Comparison of ENCODE assay signal across 8 mouse cellular contexts in the genomic region with DNA sequence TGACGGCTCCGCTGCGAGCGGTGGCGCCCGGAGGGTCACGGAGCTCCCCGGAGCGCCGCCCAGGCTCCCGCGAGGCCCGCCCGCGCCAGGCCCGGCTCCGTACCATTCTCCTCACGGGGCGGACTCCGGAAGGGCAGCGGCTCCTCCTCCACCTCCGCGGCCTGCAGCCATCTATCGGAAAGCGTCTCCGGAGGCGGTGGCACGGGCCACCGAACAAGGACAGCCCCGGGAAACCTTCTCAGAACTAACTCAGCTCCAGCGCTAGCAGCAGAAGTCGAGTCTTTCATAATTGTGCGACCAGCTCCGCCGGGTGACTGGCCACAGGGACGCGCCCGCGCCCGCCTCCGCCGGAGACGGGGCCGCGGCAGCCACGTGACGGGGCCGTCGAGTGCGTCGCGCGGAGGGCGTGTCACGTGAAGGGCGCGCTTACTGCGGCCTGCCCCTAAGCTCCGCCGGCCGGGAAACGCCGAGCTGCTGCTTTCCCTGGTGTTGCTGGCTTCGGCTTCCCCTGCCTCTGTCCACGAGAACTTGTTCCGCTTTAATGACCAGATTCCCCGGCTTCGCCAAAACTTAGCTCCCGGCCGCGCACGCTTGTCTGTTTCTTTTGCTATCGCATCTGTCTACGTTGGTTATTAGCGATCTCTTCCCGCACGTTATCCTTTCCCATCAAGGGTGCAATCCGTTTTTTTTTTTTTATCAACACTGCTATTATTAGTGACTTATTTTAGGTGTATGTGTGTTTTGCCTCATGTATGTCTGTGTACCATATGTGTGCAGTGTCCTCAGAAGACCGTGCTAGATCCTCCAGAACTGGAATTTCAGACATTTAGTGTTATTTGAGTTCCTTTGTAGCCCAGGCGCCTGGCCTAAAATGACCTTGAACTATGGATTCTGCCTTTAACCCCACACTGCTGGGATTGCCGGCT. TPM values are rescaled to one million over a fixed set of nuclear protein-coding genes. Genes with fewer than 3 reads are reported as not detected.
DNase-seq lines count a peak whose midpoint lies in the region; ATAC-seq and TF ChIP-seq lines count a peak whose summit lies in the region.

A gene (minus strand): TSS at position 360 of the 926 bp plus-strand sequence.

- peak within 1 kb of the TSS; percentile 80 to 92 for H3K4me3 ChIP-seq in MEL (ENCODE audit: control insufficient read depth in 1 of 2, insufficient read depth in 1 of 2, low read depth in 2 of 2, low read length in 2 of 2)
- H3K4me3 ChIP-seq in cerebellum, adult 2 months (replicated peaks; ENCODE audit: insufficient read depth, low read depth, low read length): peak within 1 kb of the TSS; percentile 95
- peak within 1 kb of the TSS; percentile 73 for H3K4me3 ChIP-seq in forebrain, postnatal 0 days (ENCODE audit: low read depth, low read length)
- H3K4me3 ChIP-seq in lung, embryonic 15.5 days: peak within 1 kb of the TSS; percentile 67

- peak; percentile 97 for DNase-seq in MEL (ENCODE audit: low read depth, low spot score)
- DNase-seq in cerebellum, adult 2 months: peak; percentile 92 to 93
- DNase-seq in forebrain, postnatal 0 days: peak; percentile 96
- DNase-seq in heart, postnatal 4 days: peak; percentile 94
- DNase-seq in layer of hippocampus, adult 8-10 months (ENCODE audit: low spot score in 2 of 2): peak; percentile 88
- DNase-seq in ovary, adult 18-20 months (ENCODE audit: low spot score): peak; percentile 89
- DNase-seq in thymus, postnatal 0 days (ENCODE audit: low spot score): peak; percentile 90

- peak within 1 kb of the TSS; percentile 95 for H3K9ac ChIP-seq in MEL (ENCODE audit: control insufficient read depth, low read depth, low read length, poor library complexity, severe bottlenecking)
- peak within 1 kb of the TSS; percentile 83 for H3K9ac ChIP-seq in forebrain, postnatal 0 days
- peak within 1 kb of the TSS; percentile 80 for H3K9ac ChIP-seq in lung, embryonic 15.5 days

- no peaks in the 10 kb centered on the region for H3K9me3 ChIP-seq in MEL (replicated peaks; ENCODE audit: insufficient read depth, low read length)
- H3K9me3 ChIP-seq in forebrain, postnatal 0 days (ENCODE audit: low read length): no peaks in the 10 kb centered on the region
- no peaks in the 10 kb centered on the region for H3K9me3 ChIP-seq in lung, embryonic 15.5 days

- H3K4me2 ChIP-seq in forebrain, postnatal 0 days (ENCODE audit: low read depth): peak within 1 kb of the TSS; percentile 69
- H3K4me2 ChIP-seq in lung, embryonic 15.5 days: peak within 1 kb of the TSS; percentile 62

- H3K79me2 ChIP-seq in MEL (ENCODE audit: control insufficient read depth, insufficient read depth, low read length, poor library complexity): peaks cover 33% of the 10 kb centered on the region

- ATAC-seq in forebrain, postnatal 0 days: peak; percentile 99
- ATAC-seq in lung, embryonic 15.5 days (ENCODE audit: borderline replicate concordance, extremely low read depth, low FRiP score, low TSS enrichment): peak; percentile 99

- H3K36me3 ChIP-seq in MEL (ENCODE audit: control insufficient read depth in 1 of 2, insufficient read depth in 2 of 2, low read length in 2 of 2): peaks cover 0 to 14% of the 10 kb centered on the region in 2 experiments; a peak in 2 of 4 replicates
- H3K36me3 ChIP-seq in forebrain, postnatal 0 days (ENCODE audit: insufficient read depth): no peaks in the 10 kb centered on the region
- H3K36me3 ChIP-seq in lung, embryonic 15.5 days: no peaks in the 10 kb centered on the region

- H3K27me3 ChIP-seq in MEL (ENCODE audit: control insufficient read depth in 1 of 2, insufficient read depth in 2 of 2, low read length in 2 of 2): no peaks in the 10 kb centered on the region
- H3K27me3 ChIP-seq in cerebellum, adult 2 months (ENCODE audit: control insufficient read depth, insufficient read depth, low read length): no peaks in the 10 kb centered on the region
- H3K27me3 ChIP-seq in forebrain, postnatal 0 days (ENCODE audit: insufficient read depth, low read length): no peaks in the 10 kb centered on the region
- no peaks in the 10 kb centered on the region for H3K27me3 ChIP-seq in lung, embryonic 15.5 days

- peak; percentile 92 to 93; a peak in 3 of 4 replicates for TF ChIP-seq POLR2A in MEL (IDR thresholded peaks at IDR 0.05; ENCODE audit: control insufficient read depth in 1 of 2, insufficient read depth in 1 of 2, low read depth in 1 of 2, low read length in 2 of 2, poor library complexity in 1 of 2)
- peak; percentile 89 for TF ChIP-seq POLR2A in cerebellum, adult 2 months (IDR thresholded peaks at IDR 0.05; ENCODE audit: borderline replicate concordance, insufficient read depth, low read length)

- WGBS in cerebellum, adult 2 months: under 1% methylated on average over 81 of the region's 81 CpGs
- under 1% methylated on average over 77 of the region's 81 CpGs for WGBS in forebrain, postnatal 0 days
- under 1% methylated on average over 81 of the region's 81 CpGs for WGBS in lung, embryonic 15.5 days

- no peak for TF ChIP-seq CTCF in MEL (IDR thresholded peaks at IDR 0.05 in 2 of 3, conservative IDR thresholded peaks at IDR 0.05 in 1 of 3; ENCODE audit: control insufficient read depth in 1 of 3, insufficient read depth in 1 of 3, low read depth in 2 of 3, low read length in 3 of 3, poor library complexity in 1 of 3, severe bottlenecking in 1 of 3)
- TF ChIP-seq CTCF in cerebellum, adult 2 months (IDR thresholded peaks at IDR 0.05; ENCODE audit: borderline replicate concordance, insufficient read depth, low read depth, low read length): no peak
- TF ChIP-seq CTCF in forebrain, postnatal 0 days (IDR thresholded peaks at IDR 0.05; ENCODE audit: low read depth): no peak

- TF ChIP-seq RAD21 in MEL (IDR thresholded peaks at IDR 0.05; ENCODE audit: low read depth, low read length): no peak

- peak within 1 kb of the TSS; percentile 97 for H3K27ac ChIP-seq in MEL (ENCODE audit: control insufficient read depth, low read depth, low read length)
- peak within 1 kb of the TSS; percentile 89 for H3K27ac ChIP-seq in cerebellum, adult 2 months (ENCODE audit: insufficient read depth, low read length)
- peak within 1 kb of the TSS; percentile 91 for H3K27ac ChIP-seq in forebrain, postnatal 0 days (ENCODE audit: low read depth, low read length)
- peak within 1 kb of the TSS; percentile 99 for H3K27ac ChIP-seq in lung, embryonic 15.5 days

- TF ChIP-seq EP300 in MEL (IDR thresholded peaks at IDR 0.05; ENCODE audit: low read depth in 1 of 2, low read length in 2 of 2): no peak

- peaks cover 0 to 2% of the 10 kb centered on the region in 2 experiments; a peak in 1 of 4 replicates for H3K4me1 ChIP-seq in MEL (ENCODE audit: control insufficient read depth in 1 of 2, insufficient read depth in 2 of 2, low read length in 2 of 2)
- H3K4me1 ChIP-seq in cerebellum, adult 2 months (ENCODE audit: control insufficient read depth, insufficient read depth, low read length): peaks cover 2% of the 10 kb centered on the region; the same call in 1 of the 2 replicates
- peaks cover 11% of the 10 kb centered on the region; the same call in 1 of the 2 replicates for H3K4me1 ChIP-seq in forebrain, postnatal 0 days (ENCODE audit: insufficient read depth)
- H3K4me1 ChIP-seq in lung, embryonic 15.5 days: peaks cover 9% of the 10 kb centered on the region

TF ChIP-seq in MEL, 35 proteins besides CTCF, POLR2A, EP300 and RAD21 (continues in another document):
- peak; percentile 65 to 96 for TF ChIP-seq USF2 (IDR thresholded peaks at IDR 0.05; ENCODE audit: borderline replicate concordance in 1 of 2, insufficient read depth in 1 of 2, low read depth in 1 of 2, low read length in 2 of 2)
- peak; percentile 61; the same call in 1 of the 2 replicates for TF ChIP-seq E2F4 (IDR thresholded peaks at IDR 0.05; ENCODE audit: borderline replicate concordance, low read depth, low read length)
- TF ChIP-seq ZKSCAN1 (IDR thresholded peaks at IDR 0.05; ENCODE audit: low read depth, low read length): no peak
- TF ChIP-seq CHD1 (IDR thresholded peaks at IDR 0.05; ENCODE audit: low read depth, low read length): peak; percentile 63; the same call in 1 of the 2 replicates
- TF ChIP-seq ZMIZ1 (IDR thresholded peaks at IDR 0.05; ENCODE audit: low read depth, low read length): peak; percentile 94
- TF ChIP-seq ZC3H11A (IDR thresholded peaks at IDR 0.05; ENCODE audit: low read depth, low read length): no peak
- TF ChIP-seq ELF1 (IDR thresholded peaks at IDR 0.05; ENCODE audit: low read depth, low read length): 0 out of 2 replicates have a peak, but pooled peaks have one; percentile 14
- no peak for TF ChIP-seq MAZ (IDR thresholded peaks at IDR 0.05; ENCODE audit: low read depth, low read length)
- peak; percentile 91 for TF ChIP-seq NELFE (IDR thresholded peaks at IDR 0.05; ENCODE audit: low read depth, low read length)
- no peak for TF ChIP-seq POLR2AphosphoS5 (IDR thresholded peaks at IDR 0.05; ENCODE audit: borderline replicate concordance, low read depth, low read length)
- TF ChIP-seq TBP (IDR thresholded peaks at IDR 0.05; ENCODE audit: low read depth, low read length): peak; percentile 87
- TF ChIP-seq MXI1 (IDR thresholded peaks at IDR 0.05; ENCODE audit: low read depth, low read length): peak; percentile 94
- no peak for TF ChIP-seq GATA1 (IDR thresholded peaks at IDR 0.05; ENCODE audit: low read depth, low read length)
- TF ChIP-seq UBTF (IDR thresholded peaks at IDR 0.05; ENCODE audit: borderline replicate concordance, insufficient read depth, low read depth, low read length): peak; percentile 89; the same call in 1 of the 2 replicates
- TF ChIP-seq TCF12 (IDR thresholded peaks at IDR 0.05; ENCODE audit: low read depth, low read length): no peak; the same call in 1 of the 2 replicates
- peak; percentile 60; the same call in 1 of the 2 replicates for TF ChIP-seq SIN3A (IDR thresholded peaks at IDR 0.05; ENCODE audit: low read length)
- no peak for TF ChIP-seq MYB (IDR thresholded peaks at IDR 0.05; ENCODE audit: low read depth, low read length)
- no peak; the same call in 1 of the 2 replicates for TF ChIP-seq RCOR1 (IDR thresholded peaks at IDR 0.05; ENCODE audit: low read depth, low read length)
- no peak for TF ChIP-seq JUND (IDR thresholded peaks at IDR 0.05; ENCODE audit: low read depth, low read length)

RNA-seq across cellular contexts. Expression of the gene that starts here (rescaled TPM):
- total RNA-seq in MEL (2012; rRNA removed): 22.3 and 27.4 TPM in 2 replicates
- 10 to 100 TPM in 1 of 2 experiments, not detected in 1; 23.1 TPM for polyA plus RNA-seq in MEL (2012; ENCODE audit: insufficient read depth in 1 of 2, insufficient read length in 2 of 2, low read depth in 1 of 2, low replicate concordance in 2 of 2, missing spikeins in 1 of 2)
- polyA plus RNA-seq in cerebellum, adult 2 months (2012; rRNA removed): 27.6 and 28.9 TPM in 2 replicates
- 36.9 and 51.9 TPM in 2 replicates for total RNA-seq in forebrain, postnatal 0 days (2014; rRNA removed)
- 13.6 and 21.7 TPM in 2 replicates for polyA plus RNA-seq in forebrain, postnatal 0 days (2015; fragmentation: Nextera tagmentation; extraction: Ambion mirVana)
- 10 to 100 TPM; 56.5 to 62.5 TPM for total RNA-seq in heart, postnatal 4 days (2021)
- 10 to 100 TPM; 42.5 to 53.0 (median 47.9) TPM for total RNA-seq in layer of hippocampus, adult 8-10 months (2022)
- polyA plus RNA-seq in lung, embryonic 15.5 days (2015; fragmentation: Nextera tagmentation; extraction: Ambion mirVana): 40.8 and 45.1 TPM in 2 replicates
- polyA plus RNA-seq in thymus, postnatal 0 days (2015; fragmentation: Nextera tagmentation; extraction: Ambion mirVana): 43.8 and 57.5 TPM in 2 replicates

Comparison
In these comparisons a context has a peak if more than half of its experiments do, and no peak if none do; other contexts are left out.
1. Peak in every context shown above with its lines: DNase-seq, ATAC-seq, H3K4me3 ChIP-seq and H3K27ac ChIP-seq.